Comparison of ENCODE assay signal across 11 mouse cellular contexts in the genomic region with DNA sequence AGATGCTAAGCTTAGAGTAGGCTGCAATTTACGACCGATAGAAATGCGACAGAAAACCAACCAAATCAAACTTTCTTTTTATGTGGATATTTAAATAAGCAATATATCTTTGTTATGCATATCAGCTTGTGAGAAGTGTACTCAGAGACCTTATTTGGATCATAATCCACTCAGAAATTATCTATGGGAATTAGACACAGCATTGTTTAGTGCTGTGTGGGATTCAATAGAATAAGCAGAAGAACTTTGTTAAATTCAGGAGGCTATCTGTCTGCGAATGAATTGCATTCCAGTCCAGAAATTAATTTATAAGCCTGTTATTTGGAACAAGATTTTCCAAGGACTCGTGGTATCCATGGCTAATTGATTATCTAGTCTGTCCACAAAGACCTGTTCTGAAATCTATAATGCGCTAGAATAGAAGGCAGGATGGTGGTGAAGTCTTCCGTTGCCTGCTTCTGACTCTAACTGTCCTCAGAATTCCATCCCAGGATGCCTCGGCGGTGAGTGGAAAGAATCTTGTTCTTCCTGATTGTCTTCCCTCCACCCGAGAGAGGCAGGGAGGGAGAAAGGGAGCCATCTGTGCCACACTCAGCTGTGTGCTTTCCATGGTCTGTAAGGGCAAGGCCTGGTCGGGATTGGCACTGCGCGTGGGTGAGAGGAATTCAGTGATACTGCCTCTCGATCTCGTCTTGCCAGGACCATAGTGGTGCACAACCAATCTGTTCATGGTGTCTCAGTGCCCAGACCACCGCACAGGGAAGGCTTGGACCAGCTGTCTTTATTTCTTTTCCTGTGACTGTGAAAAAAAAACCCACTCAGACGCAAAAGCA. TPM values are rescaled to one million over a fixed set of nuclear protein-coding genes. Genes with fewer than 3 reads are reported as not detected.
DNase-seq lines count a peak whose midpoint lies in the region; ATAC-seq lines count a peak whose summit lies in the region.
"Had no signal": no experiment of that assay in that cellular context is flagged by ENCODE, and none has a peak within 500 bp of the region (broad histone marks: within the 10 kb centered on the region; RNA-seq: fewer than 3 reads in every experiment).

No protein-coding gene starts in this region.

- H3K36me3 ChIP-seq in forebrain, embryonic 15.5 days = no peaks in the 10 kb centered on the region
- no peaks in the 10 kb centered on the region for H3K36me3 ChIP-seq in forebrain, embryonic 11.5 days (ENCODE audit: control insufficient read depth, insufficient read depth, low read length)
- no peaks in the 10 kb centered on the region for H3K36me3 ChIP-seq in embryonic facial prominence, embryonic 14.5 days (ENCODE audit: control insufficient read depth, insufficient read depth, low read length)
- H3K36me3 ChIP-seq in midbrain, embryonic 10.5 days = peaks cover 6% of the 10 kb centered on the region; the same call in 1 of the 2 replicates
- H3K36me3 ChIP-seq: G1E had no signal

- H3K4me2 ChIP-seq in forebrain, embryonic 15.5 days (replicated peaks) = no peak overlapping the region
- no peak overlapping the region for H3K4me2 ChIP-seq in forebrain, embryonic 11.5 days (ENCODE audit: low read depth, low read length, severe bottlenecking)
- H3K4me2 ChIP-seq in embryonic facial prominence, embryonic 14.5 days (ENCODE audit: low read depth, low read length) = no peak overlapping the region

- peaks cover 40% of the 10 kb centered on the region for H3K4me1 ChIP-seq in forebrain, embryonic 15.5 days
- H3K4me1 ChIP-seq in forebrain, embryonic 11.5 days (replicated peaks; ENCODE audit: control insufficient read depth, insufficient read depth, low read length) = peaks cover 11% of the 10 kb centered on the region
- H3K4me1 ChIP-seq in embryonic facial prominence, embryonic 14.5 days (ENCODE audit: control insufficient read depth, insufficient read depth, low read length) = peaks cover 49% of the 10 kb centered on the region
- peaks cover 81% of the 10 kb centered on the region for H3K4me1 ChIP-seq in midbrain, embryonic 10.5 days

- H3K4me3 ChIP-seq in forebrain, embryonic 15.5 days = no peak overlapping the region
- H3K4me3 ChIP-seq in forebrain, embryonic 11.5 days (ENCODE audit: low read depth, low read length) = no peak overlapping the region
- no peak overlapping the region for H3K4me3 ChIP-seq in embryonic facial prominence, embryonic 14.5 days (ENCODE audit: low read depth, low read length)
- no peak overlapping the region for H3K4me3 ChIP-seq in midbrain, embryonic 10.5 days

- peak overlapping the region; percentile 60 for H3K27ac ChIP-seq in forebrain, embryonic 15.5 days (replicated peaks)
- H3K27ac ChIP-seq in forebrain, embryonic 11.5 days (ENCODE audit: low read depth, low read length) = no peak overlapping the region
- no peak overlapping the region for H3K27ac ChIP-seq in embryonic facial prominence, embryonic 14.5 days (replicated peaks; ENCODE audit: low read depth, low read length)
- peak overlapping the region; percentile 75 for H3K27ac ChIP-seq in midbrain, embryonic 10.5 days (replicated peaks)

- H3K27me3 ChIP-seq in forebrain, embryonic 15.5 days = 0 out of 2 replicates have a peak, but pooled peaks cover 4% of the 10 kb centered on the region
- H3K27me3 ChIP-seq in forebrain, embryonic 11.5 days (ENCODE audit: control insufficient read depth, insufficient read depth, low read length) = peaks cover 3% of the 10 kb centered on the region; the same call in 1 of the 2 replicates
- H3K27me3 ChIP-seq in embryonic facial prominence, embryonic 14.5 days (replicated peaks; ENCODE audit: control insufficient read depth, insufficient read depth, low read length) = no peaks in the 10 kb centered on the region
- H3K27me3 ChIP-seq in midbrain, embryonic 10.5 days (ENCODE audit: low read depth, poor library complexity, severe bottlenecking) = peaks cover 14% of the 10 kb centered on the region; the same call in 1 of the 2 replicates

- WGBS in forebrain, embryonic 15.5 days = 63% methylated on average over 17 of the region's 17 CpGs
- 88% methylated on average over 17 of the region's 17 CpGs for whole genome bisulfite sequencing in forebrain, embryonic 11.5 days
- 66% methylated on average over 17 of the region's 17 CpGs for WGBS in embryonic facial prominence, embryonic 14.5 days
- WGBS in midbrain, embryonic 10.5 days = 81% methylated on average over 17 of the region's 17 CpGs

- H3K9me3 ChIP-seq in forebrain, embryonic 15.5 days = no peaks in the 10 kb centered on the region
- no peaks in the 10 kb centered on the region for H3K9me3 ChIP-seq in forebrain, embryonic 11.5 days (ENCODE audit: control insufficient read depth, low read length)
- no peaks in the 10 kb centered on the region for H3K9me3 ChIP-seq in embryonic facial prominence, embryonic 14.5 days (ENCODE audit: control insufficient read depth, low read length)
- no peaks in the 10 kb centered on the region for H3K9me3 ChIP-seq in midbrain, embryonic 10.5 days (replicated peaks)

- no peak for DNase-seq in forebrain, embryonic 11.5 days (ENCODE audit: low spot score)
- DNase-seq in cerebellum, adult 11 months = peak; percentile 11
- peak; percentile 26 for DNase-seq in embryonic facial prominence, embryonic 14.5 days (ENCODE audit: low spot score)
- DNase-seq in midbrain, embryonic 10.5 days (ENCODE audit: low spot score) = no peak
- DNase-seq in B cell, adult 2 months = no peak
- no peak for DNase-seq in adrenal gland, adult 8-10 months
- DNase-seq: gastrocnemius, postnatal 25 days; kidney, adult 2 months had no signal

- peak; percentile 32 for ATAC-seq in forebrain, embryonic 15.5 days (replicated peaks)
- no peak for ATAC-seq in forebrain, embryonic 11.5 days (replicated peaks; ENCODE audit: low FRiP score)
- ATAC-seq in embryonic facial prominence, embryonic 14.5 days (ENCODE audit: low read depth) = no peak
- no peak for ATAC-seq in activated CD4-positive, CD25-positive, alpha-beta regulatory T cell, adult 4 months

- H3K9ac ChIP-seq in forebrain, embryonic 15.5 days (replicated peaks) = no peak overlapping the region
- H3K9ac ChIP-seq in forebrain, embryonic 11.5 days (ENCODE audit: low read length) = no peak overlapping the region
- H3K9ac ChIP-seq in embryonic facial prominence, embryonic 14.5 days (ENCODE audit: low read depth, low read length) = no peak overlapping the region

RNA-seq across cellular contexts. Expression of gene Myo10, which starts 52.0 kb away (rescaled TPM):
- 43.0 and 48.1 TPM in 2 replicates for polyA plus RNA-seq in forebrain, embryonic 15.5 days (2015; fragmentation: Nextera tagmentation; extraction: Ambion mirVana)
- polyA plus RNA-seq in forebrain, embryonic 11.5 days (2014; fragmentation: Nextera tagmentation; extraction: Ambion mirVana) = 72.6 and 72.7 TPM in 2 replicates
- 35.0 and 41.8 TPM in 2 replicates for polyA plus RNA-seq in embryonic facial prominence, embryonic 14.5 days (2014; fragmentation: Nextera tagmentation; extraction: Ambion mirVana)
- 74.7 and 86.0 TPM in 2 replicates for polyA plus RNA-seq in midbrain, embryonic 10.5 days (2016; fragmentation: Nextera tagmentation; extraction: Ambion mirVana)
- 1 to 10 TPM in 1 of 2 experiments, under 1 TPM in 1; 0.60 to 1.4 TPM for polyA plus RNA-seq in activated CD4-positive, CD25-positive, alpha-beta regulatory T cell, adult 4 months (2017; shearing (Covaris generic))
- 10 to 100 TPM; 59.0 to 68.5 (median 62.0) TPM for total RNA-seq in adrenal gland, adult 8-10 months (2022)
- polyA plus RNA-seq: G1E had no signal

Comparison
In these comparisons a context has a peak if more than half of its experiments do, and no peak if none do; other contexts are left out.
1. H3K27ac ChIP-seq: peak in forebrain, embryonic 15.5 days (single experiment) and midbrain, embryonic 10.5 days (single experiment); none in forebrain, embryonic 11.5 days (single experiment) and embryonic facial prominence, embryonic 14.5 days (single experiment).
2. DNase-seq: peak in cerebellum, adult 11 months (single experiment) and embryonic facial prominence, embryonic 14.5 days (single experiment); none in forebrain, embryonic 11.5 days (single experiment), midbrain, embryonic 10.5 days (single experiment), B cell, adult 2 months (0 of 2) and adrenal gland, adult 8-10 months (single experiment).
3. RNA of gene Myo10, which starts 52.0 kb away (polyA plus RNA-seq): 74.7 to 86.0 TPM in midbrain, embryonic 10.5 days, 72.6 to 72.7 TPM in forebrain, embryonic 11.5 days, 43.0 to 48.1 TPM in forebrain, embryonic 15.5 days and 35.0 to 41.8 TPM in embryonic facial prominence, embryonic 14.5 days; 0.60 to 1.4 TPM in activated CD4-positive, CD25-positive, alpha-beta regulatory T cell, adult 4 months; every median in the first group is over 10 times any median in the second.